In genomic region chr1:74331046-74331681, GRCm38 (mm10) we compare ENCODE assay signal across 8 mouse cellular contexts. TPM values are rescaled to one million over a fixed set of nuclear protein-coding genes. Genes with fewer than 3 reads are reported as not detected.
DNase-seq lines count a peak whose midpoint lies in the region; ATAC-seq lines count a peak whose summit lies in the region.

No protein-coding gene starts in this region.

- ATAC-seq in lung, embryonic 15.5 days (ENCODE audit: borderline replicate concordance, extremely low read depth, low FRiP score, low TSS enrichment): no peak
- ATAC-seq in stomach, embryonic 14.5 days (ENCODE audit: insufficient number of reproducible peaks, insufficient read depth, low FRiP score, low read depth): no peak

- no peaks in the 10 kb centered on the region for H3K36me3 ChIP-seq in lung, embryonic 15.5 days
- no peaks in the 10 kb centered on the region for H3K36me3 ChIP-seq in stomach, embryonic 14.5 days (ENCODE audit: control insufficient read depth, insufficient read depth, low read length)

- 71% methylated on average over 4 of the region's 4 CpGs for WGBS in lung, embryonic 15.5 days
- 72% methylated on average over 4 of the region's 4 CpGs for WGBS in stomach, embryonic 14.5 days

- no peak overlapping the region for H3K9ac ChIP-seq in lung, embryonic 15.5 days
- H3K9ac ChIP-seq in stomach, embryonic 14.5 days (replicated peaks; ENCODE audit: low read depth, low read length): no peak overlapping the region

- peak overlapping the region; percentile 89 for H3K27ac ChIP-seq in lung, embryonic 15.5 days
- peak overlapping the region; percentile 61; the same call in 1 of the 2 replicates for H3K27ac ChIP-seq in stomach, embryonic 14.5 days (ENCODE audit: low read length)

- DNase-seq in lung, postnatal 14 days: no peak
- peak; percentile 57 to 75 for DNase-seq in heart, adult 18-20 months
- DNase-seq in kidney, postnatal 10 days: peak; percentile 49
- no peak for DNase-seq in layer of hippocampus, adult 8-10 months (ENCODE audit: low spot score in 2 of 2)
- DNase-seq in left cerebral cortex, adult 9 months (ENCODE audit: low spot score in 2 of 2): no peak
- DNase-seq in MN1 (ENCODE audit: low spot score): no peak

- H3K9me3 ChIP-seq in lung, embryonic 15.5 days: no peaks in the 10 kb centered on the region
- no peaks in the 10 kb centered on the region for H3K9me3 ChIP-seq in stomach, embryonic 14.5 days (ENCODE audit: control insufficient read depth, low read depth, low read length)

- peaks cover 38% of the 10 kb centered on the region for H3K4me1 ChIP-seq in lung, embryonic 15.5 days
- peaks cover 15% of the 10 kb centered on the region for H3K4me1 ChIP-seq in stomach, embryonic 14.5 days (ENCODE audit: control insufficient read depth, insufficient read depth, low read length)

- no peak overlapping the region for H3K4me2 ChIP-seq in lung, embryonic 15.5 days
- no peak overlapping the region for H3K4me2 ChIP-seq in stomach, embryonic 14.5 days (replicated peaks; ENCODE audit: low read depth, low read length)

- no peaks in the 10 kb centered on the region for H3K27me3 ChIP-seq in lung, embryonic 15.5 days
- H3K27me3 ChIP-seq in stomach, embryonic 14.5 days (ENCODE audit: control insufficient read depth, insufficient read depth, low read length): no peaks in the 10 kb centered on the region

- H3K4me3 ChIP-seq in lung, embryonic 15.5 days: no peak overlapping the region
- H3K4me3 ChIP-seq in stomach, embryonic 14.5 days (ENCODE audit: low read depth, low read length): no peak overlapping the region

RNA-seq across cellular contexts. Expression of gene Tmbim1, which starts 25.7 kb away (rescaled TPM):
- polyA plus RNA-seq in lung, embryonic 15.5 days (2015; fragmentation: Nextera tagmentation; extraction: Ambion mirVana): 38.0 and 44.4 TPM in 2 replicates
- 10 to 100 TPM; 40.2 to 46.3 TPM for total RNA-seq in heart, adult 18-20 months (2021)
- 50.1 and 53.9 TPM in 2 replicates for polyA plus RNA-seq in stomach, embryonic 14.5 days (2014; fragmentation: Nextera tagmentation; extraction: Ambion mirVana)
- total RNA-seq in layer of hippocampus, adult 8-10 months (2022): 10 to 100 TPM; 24.9 to 37.2 (median 33.3) TPM

RNA-seq across cellular contexts. Expression of gene Catip, which starts 30.7 kb away (rescaled TPM):
- polyA plus RNA-seq in lung, embryonic 15.5 days (2015; fragmentation: Nextera tagmentation; extraction: Ambion mirVana): 1.1 TPM in 2 replicates
- under 1 TPM in 1 of 2 experiments, not detected in 1; 0.44 TPM for total RNA-seq in heart, adult 18-20 months (2021)
- 0.69 and 0.81 TPM in 2 replicates for polyA plus RNA-seq in stomach, embryonic 14.5 days (2014; fragmentation: Nextera tagmentation; extraction: Ambion mirVana)
- total RNA-seq in layer of hippocampus, adult 8-10 months (2022): 1 to 10 TPM; 1.7 to 3.3 (median 2.2) TPM

RNA-seq across cellular contexts. Expression of gene Slc11a1, which starts 43.8 kb away (rescaled TPM):
- polyA plus RNA-seq in lung, embryonic 15.5 days (2015; fragmentation: Nextera tagmentation; extraction: Ambion mirVana): 4.5 and 4.6 TPM in 2 replicates
- 1 to 10 TPM; 5.3 to 5.4 TPM for total RNA-seq in heart, adult 18-20 months (2021)
- 5.3 and 6.1 TPM in 2 replicates for polyA plus RNA-seq in stomach, embryonic 14.5 days (2014; fragmentation: Nextera tagmentation; extraction: Ambion mirVana)
- 10 to 100 TPM in 2 of 4 experiments, 1 to 10 TPM in 2; 5.5 to 68.6 (median 30.6) TPM for total RNA-seq in layer of hippocampus, adult 8-10 months (2022)

RNA-seq across cellular contexts. Expression of gene Pnkd, which starts 46.4 kb away (rescaled TPM):
- 103 and 106 TPM in 2 replicates for polyA plus RNA-seq in lung, embryonic 15.5 days (2015; fragmentation: Nextera tagmentation; extraction: Ambion mirVana)
- total RNA-seq in heart, adult 18-20 months (2021): 100 to 1,000 TPM; 138 to 151 TPM
- polyA plus RNA-seq in stomach, embryonic 14.5 days (2014; fragmentation: Nextera tagmentation; extraction: Ambion mirVana): 122 and 132 TPM in 2 replicates
- total RNA-seq in layer of hippocampus, adult 8-10 months (2022): 100 to 1,000 TPM; 170 to 190 (median 177) TPM

RNA-seq across cellular contexts. Expression of gene Aamp, which starts 46.6 kb away (rescaled TPM):
- 248 and 261 TPM in 2 replicates for polyA plus RNA-seq in lung, embryonic 15.5 days (2015; fragmentation: Nextera tagmentation; extraction: Ambion mirVana)
- total RNA-seq in heart, adult 18-20 months (2021): 100 to 1,000 TPM in 1 of 2 experiments, 10 to 100 TPM in 1; 99.8 to 102 TPM
- polyA plus RNA-seq in stomach, embryonic 14.5 days (2014; fragmentation: Nextera tagmentation; extraction: Ambion mirVana): 240 and 261 TPM in 2 replicates
- total RNA-seq in layer of hippocampus, adult 8-10 months (2022): 100 to 1,000 TPM; 150 to 159 (median 154) TPM

Comparison
In these comparisons a context has a peak if more than half of its experiments do, and no peak if none do; other contexts are left out.
1. DNase-seq: peak in heart, adult 18-20 months (2 of 2) and kidney, postnatal 10 days (single experiment); none in lung, postnatal 14 days (single experiment), layer of hippocampus, adult 8-10 months (0 of 2), left cerebral cortex, adult 9 months (0 of 2) and MN1 (single experiment).